Mouse (Mus musculus): ENCODE measurements around the gene Ceacam2.
"Not testable (repeated sequence)": the region's sequence is repeated elsewhere in the genome, so short reads cannot be mapped to it uniquely, and the experiment has no call there.

Gene Ceacam2

GRCm38 (mm10) chr7:25483133-25483735, 56.4 kb downstream of the Ceacam2 start:
- DNase-seq (ENCODE audit: low spot score): no peak

- peak; percentile 16 for DNase-seq (ENCODE audit: low spot score)
These were observed 58.9 kb downstream of the Ceacam2 start for GRCm38 (mm10) chr7:25480791-25481190.

- peak; percentile 21 for DNase-seq (ENCODE audit: low spot score)
These were observed 60.2 kb downstream of the Ceacam2 start for GRCm38 (mm10) chr7:25479440-25479839.

GRCm38 (mm10) chr7:25477752-25478093, 61.9 kb downstream of the Ceacam2 start:
- not testable (repeated sequence) for DNase-seq (ENCODE audit: low spot score)

- DNase-seq (ENCODE audit: low spot score): peak; percentile 25
These were observed 62.4 kb downstream of the Ceacam2 start, which contains the start of gene Ceacam1 for GRCm38 (mm10) chr7:25477091-25477751. Gene Ceacam1, minus strand, starts transcription at chr7:25477603.

GRCm38 (mm10) chr7:25471821-25472220, 67.8 kb downstream of the Ceacam2 start:
- DNase-seq (ENCODE audit: low spot score): not testable (repeated sequence)

Data from yolk sac, embryonic 10.5 days (tissue).